Mouse (Mus musculus) thymus, adult 2 months (tissue): ENCODE measurements around the gene Atp2b2. TPM values are rescaled to one million over a fixed set of nuclear protein-coding genes. Genes with fewer than 3 reads are reported as not detected.

Experiments
- DNase-seq: peaks from one replicate; pipeline ENCODE4 v3.0.0; 2021
- H3K27ac ChIP-seq: fragments of 200-500 bp; 2 replicates; pipeline ENCODE4 v1.5.1; 2012; ENCODE audit warnings: low read length, control low read depth; ENCODE audit not compliant: control insufficient read depth, insufficient read depth
- H3K27me3 ChIP-seq: fragments of 200-500 bp; 2 replicates; pipeline ENCODE4 v1.6.1; 2012; ENCODE audit warnings: mild to moderate bottlenecking, low read length, moderate library complexity, mixed read lengths; ENCODE audit not compliant: control insufficient read depth, insufficient read depth
- H3K36me3 ChIP-seq: fragments of 200-500 bp; 2 replicates; pipeline ENCODE4 v1.6.1; 2012; ENCODE audit warnings: mild to moderate bottlenecking, low read length, moderate library complexity; ENCODE audit not compliant: control insufficient read depth, insufficient read depth
- H3K4me1 ChIP-seq: fragments of 200-500 bp; replicated peaks from 2 replicates; pipeline ENCODE4 v1.6.1; 2012; ENCODE audit warnings: low read length; ENCODE audit not compliant: control insufficient read depth, insufficient read depth
- H3K4me3 ChIP-seq: fragments of 200-500 bp; 2 replicates; pipeline ENCODE4 v1.5.1; 2012; ENCODE audit warnings: mild to moderate bottlenecking, low read length, control low read depth, moderate library complexity; ENCODE audit not compliant: control insufficient read depth, insufficient read depth
- CTCF ChIP-seq: fragments of 200-500 bp; IDR thresholded peaks from 2 replicates; pipeline ENCODE4 v1.5.1; 2012; ENCODE audit warnings: mild to moderate bottlenecking, control low read depth, low read length, moderate library complexity, borderline replicate concordance; ENCODE audit not compliant: control insufficient read depth, poor library complexity, insufficient read depth; ENCODE audit errors: extremely low read depth
- POLR2A ChIP-seq: fragments of 200-500 bp; IDR thresholded peaks from 2 replicates; pipeline ENCODE4 v1.6.1; 2012; ENCODE audit warnings: mild to moderate bottlenecking, low read length, control low read depth, moderate library complexity; ENCODE audit not compliant: control insufficient read depth, poor library complexity, insufficient read depth; ENCODE audit errors: extremely low read depth
- WGBS: fragments of 180-500 bp; shearing (Covaris S2); methylation state at CpG from one replicate; pipeline ENCODE4 v1.1.7; 2018; 5-methylcytosine and 5-hydroxymethylcytosine counted together
- polyA plus RNA-seq: library from polyadenylated mRNA; depleted of rRNA; stranded (reverse); fragments of >200 nt; gene quantifications from 2 replicates; pipeline ENCODE4 v1.2.3, GENCODE M21; 2012

Atp2b2 gene
- polyA plus RNA-seq, 1 experiment = 0.23 TPM

DNA sequence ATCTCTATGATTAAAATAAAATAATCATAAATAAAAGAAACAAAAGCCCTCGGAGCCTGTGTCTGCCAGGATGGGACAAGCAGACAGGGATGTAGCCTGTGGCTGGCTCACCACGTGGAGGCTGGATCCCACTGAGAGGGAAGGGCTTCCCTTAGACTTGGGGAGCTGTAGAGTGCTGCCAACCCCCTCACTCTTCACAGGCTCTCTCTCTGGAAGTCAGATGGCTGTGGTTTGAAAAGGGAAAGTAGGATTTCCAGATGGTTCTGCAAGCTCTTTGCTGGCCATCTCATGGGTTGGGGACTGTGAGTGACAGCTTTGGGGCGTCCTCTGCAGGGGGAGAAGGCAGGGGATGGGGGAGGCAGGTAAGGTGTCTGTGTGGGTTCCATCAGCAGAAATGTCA, 163.0 kb downstream of the Atp2b2 start:
- Histone ChIP-seq H3K27ac (no peak overlapping the region), H3K36me3 (no peaks in the 10 kb centered on the region), H3K4me3 (no peak overlapping the region), H3K27me3 (no peaks in the 10 kb centered on the region), H3K4me1 (no peaks in the 10 kb centered on the region)
- WGBS = 64% methylated on average over 3 of the region's 3 CpGs
- TF ChIP-seq POLR2A (no peak), CTCF (no peak)
- no peak for DNase-seq

DNA sequence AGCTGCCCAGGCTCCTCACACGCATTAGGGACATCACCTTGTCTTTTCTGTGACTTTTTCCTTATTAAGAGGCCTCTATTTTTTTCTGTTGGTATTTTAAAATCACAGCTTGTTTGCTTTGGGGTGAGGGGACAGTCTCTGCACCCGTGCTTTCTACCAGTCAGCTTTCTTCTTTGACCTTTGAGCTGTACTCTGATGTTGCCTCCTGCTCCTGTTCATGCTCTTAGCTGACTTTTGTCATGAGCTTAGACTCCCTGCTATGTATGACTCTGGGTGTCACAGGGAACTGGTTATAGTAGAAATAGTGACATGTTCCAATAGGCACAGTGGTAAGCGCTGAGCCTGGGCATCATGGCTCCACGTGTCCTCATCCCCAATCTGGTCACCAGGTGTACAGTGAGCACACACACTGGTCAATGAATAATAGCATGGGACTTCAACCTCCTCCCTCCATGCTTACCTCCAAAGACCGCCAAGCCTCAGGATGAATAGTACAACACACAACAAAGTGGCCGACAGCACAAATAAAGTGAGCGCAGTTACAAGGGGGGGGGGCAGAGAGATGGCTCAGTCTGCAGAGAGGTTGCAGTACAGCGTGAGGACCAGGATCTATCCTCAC, 163.8 kb downstream of the Atp2b2 start:
- H3K36me3 ChIP-seq = no peaks in the 10 kb centered on the region
- no peak for TF ChIP-seq CTCF
- H3K27me3 ChIP-seq = no peaks in the 10 kb centered on the region
- H3K27ac ChIP-seq = no peak overlapping the region
- WGBS = 89% methylated on average over 8 of the region's 8 CpGs
- no peaks in the 10 kb centered on the region for H3K4me1 ChIP-seq
- H3K4me3 ChIP-seq = no peak overlapping the region
- DNase-seq = no peak

DNA sequence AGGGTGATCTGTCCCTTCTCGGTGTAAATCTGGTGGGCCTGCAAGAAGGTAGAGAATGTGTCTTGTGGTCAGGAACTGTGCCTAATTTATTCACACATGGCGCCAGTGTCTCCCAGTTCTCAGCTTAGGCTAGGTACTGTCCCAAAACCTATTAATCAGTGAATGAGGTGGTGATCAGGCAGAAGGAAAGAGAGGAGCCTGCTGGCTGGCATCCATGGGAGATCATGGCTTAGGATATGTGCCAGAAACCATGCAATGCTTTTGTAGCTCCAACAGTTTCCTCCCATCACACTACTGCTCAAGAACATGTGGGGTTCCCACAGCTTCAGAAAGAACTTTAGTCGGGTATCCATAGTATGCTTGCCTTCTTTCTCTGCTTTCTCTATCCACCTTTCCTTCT, 165.8 kb downstream of the Atp2b2 start:
- 84% methylated on average over 3 of the region's 3 CpGs for WGBS
- TF ChIP-seq POLR2A (no peak), CTCF (no peak)
- Histone ChIP-seq H3K36me3 (no peaks in the 10 kb centered on the region), H3K4me1 (no peaks in the 10 kb centered on the region), H3K4me3 (no peak overlapping the region), H3K27ac (no peak overlapping the region), H3K27me3 (no peaks in the 10 kb centered on the region)
- no peak for DNase-seq

DNA sequence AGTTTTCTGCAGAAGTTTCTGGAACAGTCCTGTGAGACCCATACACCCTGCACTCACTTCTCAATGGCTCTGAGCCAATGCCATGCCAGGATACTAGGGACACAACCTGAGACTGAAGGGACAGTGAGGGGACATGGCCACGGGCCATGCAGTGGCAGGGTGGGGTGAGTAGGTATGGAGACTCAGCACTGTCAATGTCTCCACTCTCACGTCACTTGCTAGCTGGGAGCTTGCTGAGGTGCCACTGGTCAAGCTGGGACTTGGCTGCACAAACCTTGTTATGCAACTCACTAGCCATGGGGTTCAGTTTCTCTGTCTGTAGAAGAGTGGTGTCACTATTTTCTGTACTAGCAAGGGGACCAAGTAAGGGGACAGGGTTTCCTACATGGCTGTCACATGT, 167.2 kb downstream of the Atp2b2 start:
- WGBS = 80% methylated on average over 2 of the region's 2 CpGs
- Histone ChIP-seq H3K27ac (no peak overlapping the region), H3K27me3 (no peaks in the 10 kb centered on the region), H3K36me3 (no peaks in the 10 kb centered on the region), H3K4me3 (no peak overlapping the region), H3K4me1 (no peaks in the 10 kb centered on the region)
- TF ChIP-seq CTCF (no peak), POLR2A (no peak)
- DNase-seq = no peak

DNA sequence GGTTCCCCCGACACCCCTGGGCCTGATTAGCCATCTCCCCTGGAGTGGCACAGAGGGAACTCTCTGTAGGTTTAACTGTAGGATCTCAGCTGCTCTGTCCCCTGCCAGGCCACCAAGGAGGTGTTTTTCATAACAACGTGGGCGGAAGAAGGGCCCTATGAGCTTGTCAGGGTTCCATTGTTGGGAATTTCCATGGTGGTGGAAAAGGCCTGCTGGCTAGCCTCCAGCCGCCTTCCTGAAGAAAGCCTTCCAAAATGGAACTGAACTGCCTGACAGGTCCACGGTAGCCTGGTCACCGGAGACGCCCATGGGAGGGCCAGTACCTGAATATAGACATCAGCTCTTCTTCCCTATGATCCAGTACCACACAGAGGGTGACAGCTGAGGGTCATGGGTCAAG, 169.8 kb downstream of the Atp2b2 start:
- no peak overlapping the region for H3K4me3 ChIP-seq
- no peaks in the 10 kb centered on the region for H3K4me1 ChIP-seq
- no peak for DNase-seq
- TF ChIP-seq CTCF (no peak), POLR2A (no peak)
- no peaks in the 10 kb centered on the region for H3K27me3 ChIP-seq
- WGBS = 82% methylated on average over 7 of the region's 7 CpGs
- H3K36me3 ChIP-seq = no peaks in the 10 kb centered on the region
- no peak overlapping the region for H3K27ac ChIP-seq

DNA sequence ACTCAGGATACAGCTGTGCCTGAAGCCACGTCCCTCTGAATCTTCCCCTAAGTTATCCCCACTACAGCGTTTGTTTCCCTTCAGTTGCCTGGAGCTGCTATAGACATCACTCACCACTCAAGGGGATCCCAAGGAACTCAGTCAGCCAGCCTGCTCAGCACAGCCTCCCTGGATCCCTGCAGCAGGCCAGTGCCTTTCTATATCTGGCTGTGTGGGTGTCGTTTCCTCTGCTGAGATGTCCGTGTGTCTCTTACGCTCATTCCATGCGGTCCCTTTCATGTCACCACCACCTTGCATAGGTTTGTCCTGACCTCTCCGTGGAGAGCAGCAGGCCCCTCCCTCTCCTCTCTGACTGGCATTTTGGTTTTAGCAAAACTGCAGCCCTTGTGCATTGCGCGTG, 171.6 kb downstream of the Atp2b2 start:
- DNase-seq = no peak
- 72% methylated on average over 9 of the region's 9 CpGs for WGBS
- no peaks in the 10 kb centered on the region for H3K4me1 ChIP-seq

DNA sequence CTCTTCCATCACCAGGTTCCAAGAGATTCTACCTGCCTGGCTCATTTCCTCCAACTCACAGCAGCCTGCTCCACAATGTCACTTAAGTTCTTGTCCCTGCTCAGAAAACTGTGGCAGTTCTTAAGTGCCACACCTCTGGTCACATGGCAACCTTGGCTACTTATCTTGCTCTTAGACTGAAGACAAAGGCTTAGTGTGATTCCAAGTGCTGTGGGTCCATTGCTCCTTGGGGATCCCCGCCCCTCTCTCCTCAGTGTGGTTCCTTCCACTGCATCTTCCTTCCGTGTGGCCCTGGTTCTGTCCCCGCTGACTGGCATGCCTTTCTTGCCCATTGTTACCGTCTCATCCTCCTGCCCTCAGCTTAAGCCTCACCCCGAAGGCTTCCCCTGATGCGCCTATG, 173.9 kb downstream of the Atp2b2 start:
- TF ChIP-seq POLR2A (no peak), CTCF (no peak)
- DNase-seq = no peak
- Histone ChIP-seq H3K27me3 (no peaks in the 10 kb centered on the region), H3K4me3 (no peak overlapping the region), H3K36me3 (no peaks in the 10 kb centered on the region), H3K4me1 (no peaks in the 10 kb centered on the region), H3K27ac (no peak overlapping the region)
- WGBS = 82% methylated on average over 6 of the region's 6 CpGs

More for the DNA sequence above, 171.6 kb downstream of the Atp2b2 start:
- Histone ChIP-seq H3K27me3 (no peaks in the 10 kb centered on the region), H3K27ac (no peak overlapping the region), H3K4me3 (no peak overlapping the region), H3K36me3 (no peaks in the 10 kb centered on the region)
- TF ChIP-seq CTCF (no peak), POLR2A (no peak)
